Mouse (Mus musculus) heart, embryonic 11.5 days (tissue): ENCODE measurements around the gene Rlbp1. TPM values are rescaled to one million over a fixed set of nuclear protein-coding genes. Genes with fewer than 3 reads are reported as not detected.

Experiments
- ATAC-seq: fragments of 200-750 bp; cut with Nextera tagmentation; replicated peaks from 2 replicates; pipeline ENCODE4 v1.8.0; 2017; ENCODE audit warnings: moderate library complexity; ENCODE audit not compliant: insufficient number of reproducible peaks, low FRiP score, low TSS enrichment
- H3K27ac ChIP-seq: fragments of 300-500 bp; sonication (generic); 2 replicates; pipeline ENCODE4 v1.5.1; 2014; ENCODE audit warnings: mild to moderate bottlenecking, low read depth, low read length
- H3K27me3 ChIP-seq: fragments of 300-500 bp; sonication (generic); 2 replicates; pipeline ENCODE4 v1.6.1; 2014; ENCODE audit warnings: mild to moderate bottlenecking, low read length, mixed read lengths; ENCODE audit not compliant: control insufficient read depth, insufficient read depth
- H3K36me3 ChIP-seq: fragments of 300-500 bp; sonication (generic); 2 replicates; pipeline ENCODE4 v1.6.1; 2014; ENCODE audit warnings: mild to moderate bottlenecking, low read length, moderate library complexity, mixed read lengths; ENCODE audit not compliant: control insufficient read depth, insufficient read depth
- H3K4me1 ChIP-seq: fragments of 300-500 bp; sonication (generic); 2 replicates; pipeline ENCODE4 v1.6.1; 2014; ENCODE audit warnings: low read length; ENCODE audit not compliant: control insufficient read depth, insufficient read depth
- H3K4me2 ChIP-seq: fragments of 300-500 bp; sonication (generic); 2 replicates; pipeline ENCODE4 v1.6.1; 2014; ENCODE audit warnings: mild to moderate bottlenecking, moderate library complexity
- H3K4me3 ChIP-seq: fragments of 300-500 bp; sonication (generic); 2 replicates; pipeline ENCODE4 v1.5.1; 2014; ENCODE audit warnings: low read depth, low read length
- H3K9ac ChIP-seq: fragments of 300-500 bp; sonication (generic); 2 replicates; pipeline ENCODE4 v1.6.1; 2014; ENCODE audit warnings: mild to moderate bottlenecking, low read depth, low read length, moderate library complexity
- H3K9me3 ChIP-seq: fragments of 300-500 bp; sonication (generic); replicated peaks from 2 replicates; pipeline ENCODE4 v1.6.1; 2016; ENCODE audit warnings: low read length; ENCODE audit not compliant: control insufficient read depth
- WGBS: fragments of 180-500 bp; shearing (Covaris S2); extraction: QIAGEN DNeasy Blood & Tissue Kit; methylation state at CpG from one replicate; pipeline ENCODE4 v1.1.7; 2014; ENCODE audit not compliant: insufficient replicate concordance; 5-methylcytosine and 5-hydroxymethylcytosine counted together
- polyA plus RNA-seq: library from polyadenylated mRNA; unstranded; fragments of >200 nt; fragmentation: Nextera tagmentation; extraction: Ambion mirVana; gene quantifications from 2 replicates; pipeline ENCODE4 v1.2.1, GENCODE M21; 2014

Gene Rlbp1
- 0.19 TPM in 1 of 2 replicates, not detected in the other for polyA plus RNA-seq

- H3K4me2 ChIP-seq, result no peak within 1 kb of the TSS
- no peak within 1 kb of the TSS for H3K4me3 ChIP-seq
- no peak for ATAC-seq
- H3K36me3 ChIP-seq, result no peaks in the 10 kb centered on the region
- H3K27me3 ChIP-seq, result no peaks in the 10 kb centered on the region
- H3K9ac ChIP-seq, result no peak within 1 kb of the TSS
- no peaks in the 10 kb centered on the region for H3K9me3 ChIP-seq
- WGBS, result 69% methylated on average over 16 of the region's 16 CpGs
- no peaks in the 10 kb centered on the region for H3K4me1 ChIP-seq
- H3K27ac ChIP-seq, result no peak within 1 kb of the TSS
These were observed at the start of gene Rlbp1 for GRCm38 (mm10) chr7:79386422-79387133. Rlbp1 (minus strand) TSS chr7:79387048.

DNA sequence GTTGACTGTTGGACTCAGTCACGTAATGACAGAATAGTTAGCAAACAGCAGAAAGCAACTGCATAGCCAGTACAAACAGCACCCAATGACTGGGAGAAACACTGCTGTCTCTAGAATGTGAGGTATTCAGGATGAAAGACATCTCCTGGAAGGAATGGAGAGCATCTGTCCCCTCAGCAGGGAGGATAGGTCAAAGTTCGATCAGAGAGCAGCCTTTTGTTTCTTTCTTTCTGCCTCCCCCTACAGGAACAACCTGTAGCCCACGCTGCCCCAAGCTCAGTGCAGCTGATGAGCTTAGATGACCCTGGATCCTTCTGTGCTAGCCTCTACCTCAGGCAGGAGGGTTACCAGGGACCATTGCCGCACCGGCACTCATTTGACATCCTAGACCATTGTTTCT, 41.4 kb upstream of the Rlbp1 start:
- WGBS, result 54% methylated on average over 5 of the region's 5 CpGs
- Histone ChIP-seq H3K27ac (no peak overlapping the region), H3K27me3 (no peaks in the 10 kb centered on the region), H3K9me3 (no peaks in the 10 kb centered on the region), H3K36me3 (no peaks in the 10 kb centered on the region), H3K4me1 (no peaks in the 10 kb centered on the region), H3K9ac (no peak overlapping the region), H3K4me3 (no peak overlapping the region), H3K4me2 (no peak overlapping the region)
- ATAC-seq, result no peak

DNA sequence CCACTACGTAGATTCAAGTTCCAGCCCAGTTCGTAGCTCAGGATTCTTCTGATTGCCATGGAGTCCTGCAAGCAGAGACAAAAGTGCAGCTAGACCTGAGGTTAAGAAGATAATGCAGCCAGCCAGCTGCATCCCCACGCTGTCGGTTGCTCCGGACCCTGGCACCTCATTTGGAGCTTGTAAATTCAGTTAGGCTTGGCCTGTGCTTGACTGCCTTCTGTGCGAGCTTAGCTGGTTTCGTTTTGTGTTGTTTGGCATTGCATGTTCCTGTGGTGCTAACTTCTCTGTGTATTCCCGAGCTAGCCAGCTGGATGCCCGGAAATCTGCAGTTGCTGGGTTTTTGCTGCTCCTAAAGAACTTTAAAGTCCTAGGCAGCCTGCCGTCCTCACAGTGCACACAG, 39.0 kb upstream of the Rlbp1 start:
- Histone ChIP-seq H3K27ac (no peak overlapping the region), H3K4me3 (no peak overlapping the region), H3K9ac (no peak overlapping the region), H3K36me3 (no peaks in the 10 kb centered on the region), H3K4me1 (no peaks in the 10 kb centered on the region), H3K27me3 (no peaks in the 10 kb centered on the region), H3K4me2 (no peak overlapping the region), H3K9me3 (no peaks in the 10 kb centered on the region)
- ATAC-seq, result no peak
- 83% methylated on average over 10 of the region's 10 CpGs for WGBS

- no peaks in the 10 kb centered on the region for H3K27me3 ChIP-seq
- H3K36me3 ChIP-seq, result no peaks in the 10 kb centered on the region
- H3K27ac ChIP-seq, result no peak overlapping the region
- no peaks in the 10 kb centered on the region for H3K9me3 ChIP-seq
- no peak overlapping the region for H3K9ac ChIP-seq
- H3K4me2 ChIP-seq, result no peak overlapping the region
- H3K4me3 ChIP-seq, result no peak overlapping the region
- H3K4me1 ChIP-seq, result no peaks in the 10 kb centered on the region
- ATAC-seq, result no peak
- WGBS, result 89% methylated on average over 10 of the region's 10 CpGs
These were observed 36.0 kb upstream of the Rlbp1 start for GRCm38 (mm10) chr7:79422876-79423275.

DNA sequence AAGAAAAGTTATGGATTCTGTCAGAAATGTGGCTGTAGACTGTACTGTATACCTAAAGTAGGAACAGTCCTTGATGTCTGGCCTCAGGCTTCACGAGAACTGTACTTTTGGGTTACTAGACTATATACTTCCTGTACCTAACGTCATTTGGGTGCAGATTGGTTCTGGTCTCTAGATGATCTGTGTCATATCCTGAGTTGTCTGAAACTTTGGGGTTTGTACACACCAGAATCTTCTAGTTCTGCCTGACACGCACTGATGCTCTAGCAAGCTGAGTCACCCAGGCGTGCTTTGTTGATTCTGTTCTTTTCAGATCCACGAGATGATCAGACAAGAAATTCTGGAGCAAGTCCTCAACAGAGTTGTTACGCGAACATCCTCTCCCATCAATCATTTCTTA, 33.1 kb upstream of the Rlbp1 start:
- no peaks in the 10 kb centered on the region for H3K36me3 ChIP-seq
- H3K4me3 ChIP-seq, result no peak overlapping the region
- H3K27me3 ChIP-seq, result no peaks in the 10 kb centered on the region
- H3K4me2 ChIP-seq, result no peak overlapping the region
- H3K9me3 ChIP-seq, result no peaks in the 10 kb centered on the region
- WGBS, result 90% methylated on average over 7 of the region's 7 CpGs
- H3K27ac ChIP-seq, result no peak overlapping the region
- no peak for ATAC-seq
- H3K4me1 ChIP-seq, result no peaks in the 10 kb centered on the region
- no peak overlapping the region for H3K9ac ChIP-seq

DNA sequence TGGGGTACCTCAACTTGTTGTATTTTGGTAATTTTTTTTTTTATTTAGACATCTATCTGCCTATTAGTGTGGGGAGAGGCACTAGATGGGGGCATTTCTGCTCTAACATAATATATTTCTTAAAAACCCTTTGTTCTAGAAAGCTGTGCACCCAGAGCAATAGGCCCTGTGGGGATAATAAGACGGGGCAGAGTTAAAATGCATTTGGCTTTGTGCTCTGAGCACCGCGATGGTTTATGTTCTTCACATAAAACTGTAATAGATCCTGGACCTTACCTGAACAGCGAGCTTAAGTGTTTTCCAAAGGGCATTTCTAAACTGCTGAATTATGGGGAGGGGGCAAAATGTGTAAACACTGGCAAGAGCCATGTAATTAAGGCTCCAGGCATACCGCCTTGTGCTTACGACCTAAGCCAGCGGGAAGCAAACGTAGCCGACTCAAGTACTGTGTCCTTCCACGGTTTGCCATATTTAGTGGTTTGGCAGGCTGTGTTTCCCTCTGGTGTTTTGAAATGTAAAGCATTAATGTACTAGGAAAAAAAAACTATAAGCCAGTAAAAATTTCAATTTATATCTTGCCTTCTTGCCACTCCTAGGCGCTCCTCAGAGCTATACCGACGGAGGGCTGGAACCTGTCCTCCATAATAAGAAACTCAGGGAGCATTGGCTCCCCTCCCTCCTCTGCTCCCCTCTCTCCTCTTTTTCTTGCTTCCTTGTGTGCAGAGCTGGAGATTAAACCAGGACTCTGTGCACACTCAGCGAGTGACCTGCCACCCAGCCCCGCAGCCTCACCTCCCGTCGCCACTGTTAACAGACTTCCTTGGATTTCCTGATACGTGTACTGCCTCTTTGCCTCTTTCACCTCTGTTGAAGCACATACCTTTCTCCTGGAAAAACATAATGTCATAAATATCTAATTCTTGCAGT, 27.9 kb upstream of the Rlbp1 start:
- Histone ChIP-seq H3K9me3 (no peaks in the 10 kb centered on the region), H3K4me2 (no peak overlapping the region), H3K27me3 (no peaks in the 10 kb centered on the region), H3K4me3 (no peak overlapping the region), H3K36me3 (no peaks in the 10 kb centered on the region), H3K9ac (no peak overlapping the region), H3K27ac (no peak overlapping the region), H3K4me1 (no peaks in the 10 kb centered on the region)
- ATAC-seq, result no peak
- 88% methylated on average over 18 of the region's 18 CpGs for WGBS

DNA sequence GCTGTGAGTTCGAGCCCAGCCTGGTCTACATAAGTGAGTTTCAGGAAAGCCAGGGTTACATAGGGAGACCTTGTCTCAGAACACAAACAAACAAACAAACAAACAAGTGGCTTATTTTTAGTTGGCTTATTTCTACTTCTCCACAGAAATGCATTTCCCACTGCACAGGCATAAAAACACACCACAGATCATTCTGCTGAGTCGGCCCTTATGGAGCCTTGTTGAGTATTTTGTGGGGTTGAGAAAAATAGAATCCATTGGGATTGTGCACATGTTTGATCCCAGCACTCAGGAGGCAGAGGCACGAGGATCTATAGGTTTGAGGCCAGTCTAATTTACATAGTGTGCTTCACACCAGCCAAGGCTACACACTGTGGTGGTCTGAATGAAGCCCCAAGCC, 13.4 kb upstream of the Rlbp1 start:
- Histone ChIP-seq H3K9me3 (no peaks in the 10 kb centered on the region), H3K36me3 (no peaks in the 10 kb centered on the region), H3K27ac (no peak overlapping the region), H3K9ac (no peak overlapping the region), H3K27me3 (no peaks in the 10 kb centered on the region), H3K4me3 (no peak overlapping the region), H3K4me1 (no peaks in the 10 kb centered on the region), H3K4me2 (no peak overlapping the region)
- 74% methylated on average over 3 of the region's 3 CpGs for WGBS
- no peak for ATAC-seq

DNA sequence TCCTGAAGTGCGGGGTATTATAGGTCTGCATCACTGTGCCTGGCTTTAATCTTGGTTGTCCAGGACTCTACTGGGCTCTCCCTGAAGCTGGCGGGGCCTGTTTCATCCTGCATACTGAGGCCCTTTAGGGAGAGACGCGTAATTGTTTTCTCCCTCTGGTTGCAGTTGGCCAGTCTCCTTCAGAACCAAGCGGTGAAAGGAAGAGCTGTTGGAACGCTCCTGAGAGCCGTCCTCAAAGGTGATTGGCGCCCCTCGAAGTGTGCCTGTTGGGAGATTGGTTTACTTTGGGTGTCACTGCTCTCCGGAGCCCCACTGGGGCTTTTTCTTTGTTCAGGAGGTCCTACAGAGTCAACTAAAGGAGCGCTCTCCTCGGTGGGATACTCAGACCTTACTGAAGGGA, 12.1 kb upstream of the Rlbp1 start:
- 68% methylated on average over 12 of the region's 12 CpGs for WGBS
- no peak for ATAC-seq
- no peaks in the 10 kb centered on the region for H3K4me1 ChIP-seq
- H3K27me3 ChIP-seq, result no peaks in the 10 kb centered on the region
- no peaks in the 10 kb centered on the region for H3K9me3 ChIP-seq
- no peak overlapping the region for H3K27ac ChIP-seq
- H3K36me3 ChIP-seq, result no peaks in the 10 kb centered on the region
- no peak overlapping the region for H3K4me2 ChIP-seq
- no peak overlapping the region for H3K4me3 ChIP-seq
- no peak overlapping the region for H3K9ac ChIP-seq
